Mouse (Mus musculus) naive thymus-derived CD4-positive, alpha-beta T cell, adult 2 months (primary cell): ENCODE measurements around the gene Gen1.

ENCODE experiments used
- DNase-seq: peaks from one replicate; pipeline ENCODE4 v3.0.0-alpha.2; 2011; ENCODE audit warnings: low read depth

Gene Gen1

DNA sequence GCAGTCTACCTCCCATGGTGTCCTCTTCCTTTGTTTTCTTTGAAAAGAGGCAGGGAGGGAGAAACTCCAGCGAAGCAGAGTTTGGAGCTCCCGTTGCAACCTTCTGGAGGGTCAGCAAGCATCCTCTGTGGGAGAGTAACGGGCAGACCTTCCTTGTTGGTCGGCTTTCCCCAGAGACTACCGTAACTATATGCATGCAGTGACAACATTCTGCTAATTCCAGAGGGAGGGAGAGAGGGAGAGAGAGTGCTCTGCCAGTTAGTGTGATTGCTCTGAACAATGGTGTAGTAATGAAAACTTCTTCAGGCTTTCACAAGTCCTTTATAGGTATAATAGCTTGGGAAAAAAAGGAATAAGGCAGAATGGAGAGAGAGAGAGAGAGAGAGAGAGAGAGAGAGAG, 40.9 kb downstream of the Gen1 start:
- DNase-seq: no peak

GRCm38 (mm10) chr12:11223090-11223489, 42.5 kb downstream of the Gen1 start:
- no peak for DNase-seq

GRCm38 (mm10) chr12:11222566-11222965, 43.0 kb downstream of the Gen1 start:
- DNase-seq: no peak

GRCm38 (mm10) chr12:11221524-11222330, 43.9 kb downstream of the Gen1 start:
- DNase-seq: no peak

- no peak for DNase-seq
These were observed 47.8 kb downstream of the Gen1 start for GRCm38 (mm10) chr12:11217726-11218250.

GRCm38 (mm10) chr12:11216454-11216853, 49.1 kb downstream of the Gen1 start:
- no peak for DNase-seq

DNA sequence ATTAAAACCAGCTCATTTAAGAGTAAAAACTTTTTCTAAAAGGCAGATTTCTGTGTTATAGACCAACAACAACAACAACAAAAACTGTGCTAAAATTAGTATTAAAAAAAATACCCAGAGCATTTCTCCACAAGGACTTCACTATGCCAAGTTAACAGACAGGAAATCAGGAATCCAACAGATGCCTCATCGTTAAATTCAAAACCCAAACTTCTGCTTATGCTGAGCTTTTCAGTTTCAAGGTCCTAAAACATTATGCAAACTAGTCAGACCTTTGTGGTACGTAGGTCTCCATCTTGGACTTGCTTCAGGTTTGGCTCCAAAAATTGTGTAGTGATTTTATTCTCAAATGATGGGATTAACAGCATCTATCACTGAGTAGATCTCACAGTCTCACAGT, 50.0 kb downstream of the Gen1 start:
- no peak for DNase-seq

DNA sequence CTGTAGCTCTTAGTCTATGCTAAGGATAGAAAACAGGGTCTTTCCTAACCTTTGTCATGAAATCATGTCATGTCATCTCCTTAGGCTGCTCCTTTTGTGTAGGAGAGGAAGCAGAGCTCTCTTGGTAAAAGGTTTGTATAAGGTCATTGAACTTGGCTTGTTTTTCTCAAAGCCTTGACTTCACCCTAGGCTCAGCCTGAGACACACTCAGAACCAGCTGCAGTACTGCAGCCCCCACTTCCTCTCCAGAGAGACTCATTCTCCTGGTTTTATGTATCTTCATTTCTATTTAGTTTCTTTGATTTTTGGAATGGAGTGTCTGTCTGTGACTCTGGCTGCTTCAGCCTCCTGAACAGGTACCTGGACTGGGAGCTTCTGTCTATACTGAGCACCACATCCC, 50.8 kb downstream of the Gen1 start:
- DNase-seq: peak; percentile 43

DNA sequence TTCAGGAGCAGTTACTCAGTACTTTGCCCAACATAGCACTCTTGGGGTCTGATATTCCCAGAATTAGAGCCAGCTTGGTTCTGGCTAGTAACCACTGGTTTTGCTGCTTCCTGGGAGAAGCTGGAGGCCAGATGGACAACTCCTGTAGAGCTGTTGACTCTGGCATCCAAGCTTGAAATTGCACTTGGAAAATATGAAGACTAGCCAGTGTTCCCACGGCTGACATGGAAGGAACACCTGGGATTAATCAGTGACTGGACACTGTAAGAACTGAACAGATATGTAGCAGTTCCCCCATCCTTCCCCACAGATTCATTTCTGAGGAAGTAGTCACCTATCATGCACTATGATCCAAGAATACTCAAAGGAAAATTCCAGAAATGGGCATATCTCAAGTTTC, 52.7 kb downstream of the Gen1 start:
- DNase-seq: no peak

DNA sequence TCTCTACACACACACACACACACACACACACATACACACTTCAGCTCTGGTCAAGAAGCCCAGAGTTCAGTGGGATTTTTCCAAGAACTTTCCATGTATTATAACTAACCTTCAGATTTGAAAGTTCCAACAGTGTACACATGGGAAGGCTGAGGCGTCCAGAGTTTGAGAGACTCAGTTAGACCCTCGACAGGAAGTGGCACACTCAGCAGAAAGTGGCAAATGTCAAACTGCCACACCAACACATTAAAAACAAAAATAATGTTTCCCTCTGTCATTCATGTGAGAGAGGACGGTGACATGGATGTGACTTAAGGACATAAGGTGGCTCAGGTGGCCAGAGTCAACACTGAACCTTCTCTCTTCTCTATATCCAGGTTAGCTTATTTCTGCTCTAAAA, 55.2 kb downstream of the Gen1 start:
- DNase-seq: peak; percentile 57

DNA sequence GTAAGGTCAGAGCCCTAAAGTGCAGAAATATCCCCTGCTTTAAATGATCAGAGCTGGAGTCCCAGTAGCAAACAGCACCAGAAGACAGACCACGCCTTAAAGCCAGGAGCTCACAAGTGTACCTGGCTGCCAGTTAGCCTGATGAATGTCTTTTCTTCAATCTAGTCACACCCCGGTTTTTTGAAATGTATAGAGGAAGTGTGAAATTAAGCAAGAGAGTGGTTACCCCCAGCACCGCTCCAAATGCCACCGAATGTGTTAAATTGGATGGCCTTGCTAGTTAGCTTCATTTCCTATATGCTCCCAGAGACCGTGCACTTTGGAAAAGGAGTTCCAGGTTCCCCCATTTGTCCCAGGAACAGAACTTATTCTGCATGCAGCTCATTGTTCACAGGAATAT, 56.0 kb downstream of the Gen1 start:
- DNase-seq: peak; percentile 38

DNA sequence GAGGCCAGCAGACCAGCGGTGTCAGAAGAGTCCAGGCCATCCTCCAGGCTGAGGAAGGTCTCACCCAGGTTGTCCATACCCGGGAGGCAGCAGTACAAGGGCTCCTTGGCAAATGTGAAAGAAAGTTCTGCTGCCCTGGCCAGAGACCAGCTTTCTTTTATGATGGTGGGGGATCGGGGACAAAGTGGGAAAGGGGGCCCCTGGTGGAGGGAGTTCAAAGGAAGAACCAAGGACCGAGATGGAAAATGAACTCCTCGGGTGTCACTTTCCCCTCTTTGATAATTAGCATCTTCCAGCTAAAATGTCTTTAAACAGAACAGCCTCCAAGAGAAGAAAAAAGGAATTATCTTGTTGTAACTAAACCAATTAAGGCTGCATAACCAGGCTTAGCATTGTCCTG, 56.7 kb downstream of the Gen1 start, which contains the start of gene Msgn1:
Msgn1 (minus strand) TSS at position 101 of the 400 bp plus-strand sequence.
- no peak for DNase-seq

GRCm38 (mm10) chr12:11206321-11206720, 59.3 kb downstream of the Gen1 start:
- no peak for DNase-seq

DNA sequence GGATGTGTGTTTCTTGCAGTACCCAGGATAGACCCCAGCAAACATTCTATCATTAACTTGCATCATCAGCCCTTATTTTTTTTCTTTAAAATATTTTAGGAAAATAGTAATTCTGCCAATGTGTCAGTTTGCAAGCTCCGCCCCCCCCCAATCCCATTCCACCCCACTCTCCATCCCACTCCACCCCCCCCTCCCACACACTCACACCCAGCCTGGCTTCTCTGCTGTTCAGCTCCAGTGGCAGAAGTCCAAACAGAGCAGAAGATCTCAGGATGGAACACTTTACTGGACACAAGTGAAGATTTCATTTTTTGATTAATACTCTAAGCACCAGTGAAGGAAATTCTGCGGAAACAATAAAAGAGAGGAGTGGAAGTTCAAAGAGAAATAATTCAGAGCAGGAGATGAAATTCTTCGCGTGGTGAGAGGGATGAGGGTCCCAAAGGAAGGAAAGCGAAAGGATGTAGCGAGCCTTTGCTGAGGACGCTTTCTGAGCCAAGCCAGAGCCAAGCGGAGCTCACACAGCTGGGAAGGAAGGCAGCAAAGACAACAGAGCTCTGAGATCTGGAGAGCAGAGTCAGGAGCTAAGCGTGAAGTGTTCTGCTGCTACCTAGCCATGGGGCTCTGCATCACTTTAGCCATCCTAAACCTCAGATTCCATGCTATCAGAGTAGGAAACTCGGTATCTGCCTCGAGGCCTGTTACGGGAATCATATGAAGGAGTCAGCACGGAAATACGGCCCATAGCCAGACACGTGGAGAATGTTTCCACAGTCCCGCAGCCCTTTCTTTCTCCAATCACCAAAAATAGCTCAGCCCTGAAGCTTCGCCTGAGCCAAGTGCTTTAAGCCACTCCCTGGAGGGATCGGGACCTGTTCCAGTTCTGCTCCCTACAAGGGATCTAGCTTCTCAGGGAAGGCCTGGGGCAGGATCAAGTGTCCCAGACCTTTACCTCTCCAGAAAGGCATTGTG, 61.6 kb downstream of the Gen1 start:
- DNase-seq: no peak

GRCm38 (mm10) chr12:11202476-11202875, 63.1 kb downstream of the Gen1 start:
- no peak for DNase-seq

DNA sequence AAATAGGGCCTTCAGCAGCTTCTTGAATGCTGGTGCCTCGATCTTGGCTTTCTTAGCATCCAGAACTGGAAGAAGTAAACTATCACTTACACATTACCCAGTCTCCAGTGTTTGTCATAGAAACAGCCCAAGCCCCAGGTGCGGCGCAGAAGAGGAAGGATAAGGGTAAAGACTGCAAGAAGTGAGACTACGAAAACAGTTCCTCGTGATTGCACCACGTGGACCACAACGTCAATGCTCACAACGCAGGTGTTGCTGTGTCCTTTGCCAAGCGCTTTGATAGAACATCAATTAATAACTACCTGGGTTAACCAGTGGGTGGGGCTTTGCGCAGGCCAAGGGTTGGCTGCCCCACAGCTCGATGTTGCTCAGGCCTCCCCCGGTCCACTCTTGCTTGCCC, 64.9 kb downstream of the Gen1 start:
- no peak for DNase-seq

DNA sequence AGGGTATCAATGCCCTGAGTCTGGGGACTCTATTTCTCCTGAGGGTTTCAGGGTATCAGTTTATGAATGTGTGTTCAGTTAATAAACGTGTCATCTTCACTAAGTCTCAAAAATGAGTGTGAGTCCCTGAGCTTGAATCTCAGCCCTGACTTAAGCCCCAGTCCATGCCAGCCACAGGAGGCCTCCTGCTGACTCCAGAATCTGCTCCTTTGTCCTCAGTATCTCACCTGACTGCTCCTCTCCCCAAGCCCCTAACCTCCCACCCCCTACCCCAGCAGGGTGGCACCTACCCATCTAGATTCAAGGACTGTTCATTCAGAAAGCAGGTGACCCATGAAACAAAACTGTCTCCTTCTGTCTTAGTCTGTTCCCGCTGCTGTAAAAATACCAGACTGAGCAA, 67.0 kb downstream of the Gen1 start:
- no peak for DNase-seq

- DNase-seq: peak; percentile 61
These were observed 67.6 kb downstream of the Gen1 start for GRCm38 (mm10) chr12:11198026-11198425.

- no peak for DNase-seq
These were observed 68.8 kb downstream of the Gen1 start for GRCm38 (mm10) chr12:11196830-11197229.

- peak; percentile 85 for DNase-seq
These were observed 69.4 kb downstream of the Gen1 start for GRCm38 (mm10) chr12:11196142-11196597.

GRCm38 (mm10) chr12:11195031-11195430, 70.6 kb downstream of the Gen1 start:
- no peak for DNase-seq
